Comparison of ENCODE assay signal across 22 mouse cellular contexts in the genomic region with DNA sequence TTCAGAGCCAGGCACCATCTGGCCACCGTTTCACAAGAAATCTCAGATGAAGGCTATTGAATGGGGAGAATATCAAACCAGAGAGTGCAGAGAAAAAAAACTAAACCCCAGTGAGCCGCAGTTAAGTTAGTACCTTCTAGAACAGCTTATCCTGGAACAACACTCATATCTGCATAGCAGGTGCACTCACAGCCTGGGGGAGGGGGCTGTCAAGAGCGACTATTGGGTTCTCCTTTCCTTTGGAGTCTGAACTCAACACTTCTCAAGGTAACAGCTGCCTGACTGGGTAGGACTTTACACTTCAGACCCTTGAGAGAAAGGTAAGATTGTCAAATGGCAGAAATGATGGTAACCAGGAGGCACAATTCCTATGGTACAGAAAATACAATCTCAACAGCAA. TPM values are rescaled to one million over a fixed set of nuclear protein-coding genes. Genes with fewer than 3 reads are reported as not detected.
"Had no signal": no experiment of that assay in that cellular context is flagged by ENCODE, and none has a peak within 500 bp of the region (broad histone marks: within the 10 kb centered on the region; RNA-seq: fewer than 3 reads in every experiment).

No protein-coding gene starts in this region.

- ATAC-seq: intestine, embryonic 15.5 days; liver, embryonic 12.5 days; midbrain, embryonic 16.5 days had no signal

- H3K4me2 ChIP-seq: intestine, embryonic 15.5 days; limb, embryonic 13.5 days; liver, embryonic 12.5 days; liver, embryonic 15.5 days; midbrain, embryonic 12.5 days; neural tube, embryonic 13.5 days; stomach, embryonic 15.5 days had no signal

- H3K9me3 ChIP-seq: intestine, embryonic 15.5 days; limb, embryonic 10.5 days; limb, embryonic 13.5 days; liver, embryonic 12.5 days; liver, embryonic 15.5 days; midbrain, embryonic 12.5 days; neural tube, embryonic 13.5 days; stomach, embryonic 15.5 days had no signal

- H3K9ac ChIP-seq: intestine, embryonic 15.5 days; limb, embryonic 13.5 days; liver, embryonic 12.5 days; liver, embryonic 15.5 days; midbrain, embryonic 12.5 days; neural tube, embryonic 13.5 days; stomach, embryonic 15.5 days had no signal

- DNase-seq: kidney, adult 18-20 months; kidney, adult 9 months; kidney, postnatal 14 days; kidney, postnatal 4 days; layer of hippocampus, adult 9-11 months; liver; lung, adult 18-20 months; lung, postnatal 14 days; retina, postnatal 1 day; right cerebral cortex, postnatal 25 days; spleen, adult 18-20 months had no signal

- H3K36me3 ChIP-seq: intestine, embryonic 15.5 days; liver, embryonic 12.5 days; liver, embryonic 15.5 days; midbrain, embryonic 12.5 days; neural tube, embryonic 13.5 days; stomach, embryonic 15.5 days had no signal

- H3K27ac ChIP-seq: intestine, embryonic 15.5 days; limb, embryonic 10.5 days; limb, embryonic 13.5 days; liver, embryonic 12.5 days; liver, embryonic 15.5 days; macrophage; midbrain, embryonic 12.5 days; neural tube, embryonic 13.5 days; stomach, embryonic 15.5 days had no signal

- H3K4me3 ChIP-seq: intestine, embryonic 15.5 days; limb, embryonic 10.5 days; limb, embryonic 13.5 days; liver, embryonic 12.5 days; liver, embryonic 15.5 days; midbrain, embryonic 12.5 days; myocyte; neural tube, embryonic 13.5 days; stomach, embryonic 15.5 days had no signal

- H3K27me3 ChIP-seq: intestine, embryonic 15.5 days; limb, embryonic 13.5 days; liver, embryonic 12.5 days; midbrain, embryonic 12.5 days; neural tube, embryonic 13.5 days; stomach, embryonic 15.5 days had no signal

- H3K4me1 ChIP-seq: intestine, embryonic 15.5 days; midbrain, embryonic 12.5 days; neural tube, embryonic 13.5 days; stomach, embryonic 15.5 days had no signal

RNA-seq across cellular contexts. Expression of a gene that starts 43.4 kb away (rescaled TPM):
- polyA plus RNA-seq: liver, embryonic 15.5 days; midbrain, embryonic 12.5 days had no signal
